Mouse (Mus musculus): ENCODE measurements around the gene Fzd5.

DNA sequence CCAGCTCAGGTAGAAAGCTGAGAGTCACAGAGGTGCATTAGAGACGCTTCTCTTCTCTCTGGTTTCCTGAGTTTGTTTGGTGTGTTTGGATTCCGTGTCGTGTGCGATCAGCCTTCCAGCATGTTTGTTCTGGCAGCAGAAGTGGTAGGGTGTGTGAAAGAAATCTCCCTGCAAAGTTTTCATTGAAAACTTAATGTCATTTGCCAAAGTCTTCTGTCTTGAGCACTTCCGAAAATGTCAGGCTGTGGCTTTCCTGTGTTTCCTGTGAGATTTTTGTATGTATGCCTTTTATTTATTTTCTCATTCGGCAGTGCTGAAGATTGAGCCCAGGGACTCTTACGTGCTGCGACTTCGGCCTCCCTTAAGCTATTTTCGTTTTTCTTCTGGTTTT lies 19.1 kb upstream of the Fzd5 start:
- TF ChIP-seq MAX (IDR thresholded peaks at IDR 0.05) (no peak), CTCF (IDR thresholded peaks at IDR 0.05; ENCODE audit: control insufficient read depth, insufficient read depth, insufficient read length) (no peak), MYOD1 (IDR thresholded peaks at IDR 0.05; ENCODE audit: control insufficient read depth, insufficient read length, low read depth) (no peak)

Data from C2C12 (cell line).